Mouse (Mus musculus) kidney, adult 8-10 months (tissue): ENCODE results near the gene Dgkd.
"Not testable (repeated sequence)": the region's sequence is repeated elsewhere in the genome, so short reads cannot be mapped to it uniquely, and the experiment has no call there.

ENCODE experiments used
- DNase-seq, 2 experiments: peaks; one replicate each; pipeline ENCODE4 v3.0.0; 2022

Dgkd gene

GRCm38 (mm10) chr1:87852892-87853600 lies at the start of gene Dgkd:
TSS of gene Dgkd (plus strand) at chr1:87853287.
- peak; percentile 29 to 49 for DNase-seq

- no peak for DNase-seq
Measured at GRCm38 (mm10) chr1:87803576-87803975, 49.5 kb upstream of the Dgkd start, which contains the start of gene Sag. TSS of gene Sag (plus strand) at chr1:87803680.

- no peak for DNase-seq
Measured at GRCm38 (mm10) chr1:87807751-87808150, 45.3 kb upstream of the Dgkd start.

GRCm38 (mm10) chr1:87811391-87811790 lies 41.7 kb upstream of the Dgkd start:
- DNase-seq, result no peak

GRCm38 (mm10) chr1:87812061-87812460 lies 41.0 kb upstream of the Dgkd start:
- DNase-seq, result no peak

- no peak for DNase-seq
Measured at GRCm38 (mm10) chr1:87813155-87813554, 39.9 kb upstream of the Dgkd start.

- no peak for DNase-seq
Measured at GRCm38 (mm10) chr1:87813681-87814080, 39.4 kb upstream of the Dgkd start.

- no peak for DNase-seq
Measured at GRCm38 (mm10) chr1:87824420-87824995, 28.6 kb upstream of the Dgkd start.

- DNase-seq, result no peak
Measured at GRCm38 (mm10) chr1:87825281-87825680, 27.8 kb upstream of the Dgkd start.

GRCm38 (mm10) chr1:87825991-87826390 lies 27.1 kb upstream of the Dgkd start:
- DNase-seq, result no peak

GRCm38 (mm10) chr1:87826474-87826873 lies 26.6 kb upstream of the Dgkd start:
- DNase-seq, result no peak

- DNase-seq, result not testable (repeated sequence)
Measured at GRCm38 (mm10) chr1:87827476-87827875, 25.6 kb upstream of the Dgkd start.

- no peak for DNase-seq
Measured at GRCm38 (mm10) chr1:87828185-87828584, 24.9 kb upstream of the Dgkd start.

GRCm38 (mm10) chr1:87828926-87829580 lies 24.0 kb upstream of the Dgkd start:
- no peak for DNase-seq

- no peak for DNase-seq
Measured at GRCm38 (mm10) chr1:87829621-87830211, 23.4 kb upstream of the Dgkd start.

GRCm38 (mm10) chr1:87836453-87836852 lies 16.6 kb upstream of the Dgkd start:
- DNase-seq, result no peak

GRCm38 (mm10) chr1:87837018-87837417 lies 16.1 kb upstream of the Dgkd start:
- no peak for DNase-seq

GRCm38 (mm10) chr1:87840411-87841208 lies 12.5 kb upstream of the Dgkd start:
- DNase-seq, result no peak

GRCm38 (mm10) chr1:87846801-87847474 lies 6.1 kb upstream of the Dgkd start:
- peak; percentile 71 to 81 for DNase-seq

GRCm38 (mm10) chr1:87847475-87848168 lies 5.5 kb upstream of the Dgkd start:
- DNase-seq, result no peak

GRCm38 (mm10) chr1:87848237-87848996 lies 4.7 kb upstream of the Dgkd start:
- no peak for DNase-seq
